20 mouse cellular contexts compared by ENCODE assay signal in genomic region chr8:89499831-89500230, GRCm38 (mm10).
DNase-seq lines count a peak whose midpoint lies in the region; ATAC-seq and TF ChIP-seq lines count a peak whose summit lies in the region.
"Had no signal": no experiment of that assay in that cellular context is flagged by ENCODE, and none has a peak within 500 bp of the region (broad histone marks: within the 10 kb centered on the region; RNA-seq: fewer than 3 reads in every experiment).

No protein-coding gene starts in this region.

- no peak overlapping the region for H3K27ac ChIP-seq in heart, embryonic 11.5 days (ENCODE audit: low read depth, low read length)
- H3K27ac ChIP-seq in midbrain, postnatal 0 days (ENCODE audit: low read depth, low read length): no peak overlapping the region
- no peak overlapping the region for H3K27ac ChIP-seq in midbrain, embryonic 16.5 days (ENCODE audit: low read length)
- H3K27ac ChIP-seq: embryonic facial prominence, embryonic 12.5 days; forebrain, embryonic 12.5 days; hindbrain, embryonic 10.5 days; hindbrain, embryonic 15.5 days had no signal

- H3K4me3 ChIP-seq in heart, embryonic 11.5 days (ENCODE audit: low read depth, low read length): no peak overlapping the region
- H3K4me3 ChIP-seq in midbrain, postnatal 0 days (ENCODE audit: low read depth, low read length): no peak overlapping the region
- no peak overlapping the region for H3K4me3 ChIP-seq in midbrain, embryonic 16.5 days (ENCODE audit: low read depth, low read length)
- H3K4me3 ChIP-seq: embryonic facial prominence, embryonic 12.5 days; forebrain, embryonic 12.5 days; hindbrain, embryonic 10.5 days; hindbrain, embryonic 15.5 days had no signal

- TF ChIP-seq CTCF in midbrain, postnatal 0 days (IDR thresholded peaks at IDR 0.05): no peak

- H3K4me1 ChIP-seq in heart, embryonic 11.5 days (ENCODE audit: control insufficient read depth, insufficient read depth, low read length): no peaks in the 10 kb centered on the region
- H3K4me1 ChIP-seq in midbrain, postnatal 0 days (ENCODE audit: insufficient read depth, low read length): no peaks in the 10 kb centered on the region
- H3K4me1 ChIP-seq in midbrain, embryonic 16.5 days (ENCODE audit: control insufficient read depth, insufficient read depth, low read length): no peaks in the 10 kb centered on the region
- H3K4me1 ChIP-seq: embryonic facial prominence, embryonic 12.5 days; forebrain, embryonic 12.5 days; hindbrain, embryonic 15.5 days had no signal

- no peaks in the 10 kb centered on the region for H3K9me3 ChIP-seq in heart, embryonic 11.5 days (replicated peaks; ENCODE audit: control insufficient read depth, low read length)
- H3K9me3 ChIP-seq in midbrain, postnatal 0 days (ENCODE audit: low read length): no peaks in the 10 kb centered on the region
- H3K9me3 ChIP-seq in midbrain, embryonic 16.5 days (replicated peaks; ENCODE audit: control insufficient read depth, low read length, poor library complexity, severe bottlenecking): no peaks in the 10 kb centered on the region
- H3K9me3 ChIP-seq: embryonic facial prominence, embryonic 12.5 days; forebrain, embryonic 12.5 days; hindbrain, embryonic 10.5 days; hindbrain, embryonic 15.5 days had no signal

- peak; percentile 91 for DNase-seq in heart, adult 11 months
- no peak for DNase-seq in heart, postnatal 36 days
- peak; percentile 4 for DNase-seq in heart, postnatal 4 days
- peak; percentile 21 for DNase-seq in midbrain, postnatal 0 days (ENCODE audit: low spot score)
- DNase-seq in right cerebral cortex, adult 2 months (ENCODE audit: low spot score in 2 of 2): no peak
- DNase-seq: cerebellum, adult 18-20 months; cerebellum, adult 9-11 months; embryo, embryonic 11 days; gastrocnemius, postnatal 10 days; kidney, adult 8-10 months had no signal

- WGBS in heart, embryonic 11.5 days (ENCODE audit: insufficient replicate concordance): 65% methylated on average over 6 of the region's 6 CpGs
- 92% methylated on average over 6 of the region's 6 CpGs for WGBS in midbrain, postnatal 0 days
- 89% methylated on average over 6 of the region's 6 CpGs for WGBS in midbrain, embryonic 16.5 days

- no peaks in the 10 kb centered on the region for H3K36me3 ChIP-seq in heart, embryonic 11.5 days (ENCODE audit: control insufficient read depth, insufficient read depth, low read length)
- H3K36me3 ChIP-seq in midbrain, postnatal 0 days (ENCODE audit: insufficient read depth, low read length): no peaks in the 10 kb centered on the region
- no peaks in the 10 kb centered on the region for H3K36me3 ChIP-seq in midbrain, embryonic 16.5 days (ENCODE audit: control insufficient read depth, insufficient read depth, low read length)
- H3K36me3 ChIP-seq: embryonic facial prominence, embryonic 12.5 days; forebrain, embryonic 12.5 days; G1E; hindbrain, embryonic 10.5 days; hindbrain, embryonic 15.5 days had no signal

- H3K9ac ChIP-seq in heart, embryonic 11.5 days (ENCODE audit: low read depth, low read length): no peak overlapping the region
- no peak overlapping the region for H3K9ac ChIP-seq in midbrain, postnatal 0 days (replicated peaks; ENCODE audit: low read length, poor library complexity, severe bottlenecking)
- no peak overlapping the region for H3K9ac ChIP-seq in midbrain, embryonic 16.5 days (ENCODE audit: low read depth, low read length)
- H3K9ac ChIP-seq: embryonic facial prominence, embryonic 12.5 days; forebrain, embryonic 12.5 days; hindbrain, embryonic 15.5 days had no signal

- H3K27me3 ChIP-seq in heart, embryonic 11.5 days (ENCODE audit: control insufficient read depth, insufficient read depth, low read length): no peaks in the 10 kb centered on the region
- H3K27me3 ChIP-seq in midbrain, postnatal 0 days (ENCODE audit: insufficient read depth, low read length): no peaks in the 10 kb centered on the region
- no peaks in the 10 kb centered on the region for H3K27me3 ChIP-seq in midbrain, embryonic 16.5 days (ENCODE audit: control insufficient read depth, insufficient read depth, low read depth, low read length)
- H3K27me3 ChIP-seq: embryonic facial prominence, embryonic 12.5 days; forebrain, embryonic 12.5 days; hindbrain, embryonic 15.5 days had no signal

- no peak overlapping the region for H3K4me2 ChIP-seq in heart, embryonic 11.5 days
- no peak overlapping the region for H3K4me2 ChIP-seq in midbrain, postnatal 0 days (ENCODE audit: low read depth, low read length, poor library complexity, severe bottlenecking)
- H3K4me2 ChIP-seq in midbrain, embryonic 16.5 days (ENCODE audit: low read length): no peak overlapping the region
- H3K4me2 ChIP-seq: embryonic facial prominence, embryonic 12.5 days; forebrain, embryonic 12.5 days; hindbrain, embryonic 15.5 days had no signal

- ATAC-seq in heart, embryonic 11.5 days (replicated peaks; ENCODE audit: insufficient number of reproducible peaks, low FRiP score, low TSS enrichment): no peak
- no peak for ATAC-seq in midbrain, postnatal 0 days (ENCODE audit: low FRiP score)
- no peak for ATAC-seq in midbrain, embryonic 16.5 days
- ATAC-seq: forebrain, embryonic 16.5 days; inflammation-experienced regulatory T-cells, adult 6 months; intestine, postnatal 0 days had no signal

- intact Hi-C loops in heart, postnatal 36 days (cut with DNase I): no loop called here

Comparison
In these comparisons a context has a peak if more than half of its experiments do, and no peak if none do; other contexts are left out.
1. DNase-seq: peak in heart, adult 11 months (single experiment), heart, postnatal 4 days (single experiment) and midbrain, postnatal 0 days (single experiment); none in heart, postnatal 36 days (0 of 2) and right cerebral cortex, adult 2 months (0 of 2).